Mouse (Mus musculus) hindbrain, embryonic 11.5 days (tissue): ENCODE results near the gene Cpeb4. TPM values are rescaled to one million over a fixed set of nuclear protein-coding genes. Genes with fewer than 3 reads are reported as not detected.

Experiments used
- ATAC-seq: fragments of 200-750 bp; cut with Nextera tagmentation; 2 replicates; pipeline ENCODE4 v1.8.0; 2017; ENCODE audit warnings: mild to moderate bottlenecking, moderate TSS enrichment, moderate library complexity; ENCODE audit not compliant: low FRiP score
- DNase-seq: peaks from one replicate; pipeline ENCODE4 v3.0.0-alpha.2; 2015; ENCODE audit warnings: low spot score
- H3K27ac ChIP-seq: fragments of 300-500 bp; sonication (generic); 2 replicates; pipeline ENCODE4 v1.5.1; 2014; ENCODE audit warnings: mild to moderate bottlenecking, low read depth, low read length
- H3K27me3 ChIP-seq: fragments of 300-500 bp; sonication (generic); 2 replicates; pipeline ENCODE4 v1.6.1; 2014; ENCODE audit warnings: mild to moderate bottlenecking, low read length, moderate library complexity, mixed read lengths; ENCODE audit not compliant: control insufficient read depth, insufficient read depth
- H3K36me3 ChIP-seq: fragments of 300-500 bp; sonication (generic); 2 replicates; pipeline ENCODE4 v1.6.1; 2014; ENCODE audit warnings: mild to moderate bottlenecking, low read length, moderate library complexity, mixed read lengths; ENCODE audit not compliant: control insufficient read depth, insufficient read depth
- H3K4me1 ChIP-seq: fragments of 300-500 bp; sonication (generic); replicated peaks from 2 replicates; pipeline ENCODE4 v1.6.1; 2014; ENCODE audit warnings: low read length, mixed read lengths; ENCODE audit not compliant: control insufficient read depth, insufficient read depth
- H3K4me2 ChIP-seq: fragments of 300-500 bp; sonication (generic); replicated peaks from 2 replicates; pipeline ENCODE4 v1.6.1; 2014; ENCODE audit warnings: mild to moderate bottlenecking, low read depth, low read length
- H3K4me3 ChIP-seq: fragments of 300-500 bp; sonication (generic); 2 replicates; pipeline ENCODE4 v1.5.1; 2014; ENCODE audit warnings: low read depth, low read length
- H3K9ac ChIP-seq: fragments of 300-500 bp; sonication (generic); 2 replicates; pipeline ENCODE4 v1.6.1; 2014; ENCODE audit warnings: low read depth, low read length
- H3K9me3 ChIP-seq: fragments of 300-500 bp; sonication (generic); 2 replicates; pipeline ENCODE4 v1.6.1; 2016; ENCODE audit warnings: low read length; ENCODE audit not compliant: control insufficient read depth
- WGBS: fragments of 180-500 bp; shearing (Covaris S2); extraction: QIAGEN DNeasy Blood & Tissue Kit; methylation state at CpG from one replicate; pipeline ENCODE4 v1.1.7; 2014; 5-methylcytosine and 5-hydroxymethylcytosine counted together
- polyA plus RNA-seq: library from polyadenylated mRNA; unstranded; fragments of >200 nt; fragmentation: Nextera tagmentation; extraction: Ambion mirVana; gene quantifications from 2 replicates; pipeline ENCODE4 v1.2.1, GENCODE M21; 2014

Gene Cpeb4
- polyA plus RNA-seq, 1 experiment from 2014 or later, result 14.3 TPM

DNA sequence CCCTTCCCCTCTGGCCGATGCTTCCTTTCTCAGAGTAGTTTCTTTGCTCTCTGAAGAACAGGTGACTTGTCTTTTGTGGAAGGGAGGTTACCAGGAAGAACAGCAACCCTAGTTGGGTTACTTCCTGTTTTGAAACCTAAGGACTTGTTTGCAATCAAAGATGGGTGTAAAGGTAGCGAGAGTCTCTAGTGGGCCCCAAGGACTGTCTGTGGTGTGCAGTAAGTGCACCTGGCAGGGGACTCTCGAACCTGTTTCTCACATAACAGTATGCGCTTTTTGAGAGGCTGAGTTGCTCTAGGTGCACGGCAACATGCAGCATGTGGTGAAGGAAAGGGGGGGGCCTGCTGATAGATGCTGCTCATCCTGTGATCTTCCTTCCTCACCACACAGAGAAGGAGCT is 40.0 kb upstream of the Cpeb4 start:
- H3K4me2 ChIP-seq, result no peak overlapping the region
- no peaks in the 10 kb centered on the region for H3K27me3 ChIP-seq
- 0 out of 2 replicates have a peak, but pooled peaks cover 3% of the 10 kb centered on the region for H3K4me1 ChIP-seq
- ATAC-seq (no peak), DNase-seq (no peak)
- WGBS, result 88% methylated on average over 5 of the region's 5 CpGs
- H3K9me3 ChIP-seq, result no peaks in the 10 kb centered on the region
- H3K27ac ChIP-seq, result no peak overlapping the region
- no peaks in the 10 kb centered on the region for H3K36me3 ChIP-seq
- H3K4me3 ChIP-seq, result no peak overlapping the region
- H3K9ac ChIP-seq, result no peak overlapping the region

DNA sequence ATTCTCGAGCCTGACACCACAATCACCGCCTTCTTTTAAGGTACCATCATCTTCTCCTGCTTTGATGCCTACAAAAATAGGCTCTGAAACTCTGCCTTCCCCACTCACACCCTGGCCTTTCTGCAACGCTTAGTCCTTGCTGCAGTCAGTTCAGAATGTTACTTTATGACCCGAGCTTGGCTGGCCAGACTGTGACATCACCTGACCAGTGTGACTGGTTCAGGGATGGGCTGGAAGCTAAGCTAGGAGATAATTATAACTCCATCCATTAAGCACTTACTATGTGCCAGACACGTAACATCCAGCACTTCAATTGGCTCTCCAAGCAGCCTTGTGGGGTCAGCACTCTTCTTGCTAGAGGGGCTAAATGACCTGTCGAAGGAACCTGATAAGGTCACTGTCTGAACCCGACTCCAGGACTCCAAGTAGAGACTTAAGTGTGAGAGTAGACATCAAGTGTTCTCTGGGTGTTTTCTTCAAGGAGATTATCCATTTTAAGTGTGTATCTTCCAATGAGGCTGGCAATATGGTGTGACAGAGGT is 39.5 kb upstream of the Cpeb4 start:
- 91% methylated on average over 7 of the region's 7 CpGs for WGBS
- H3K4me2 ChIP-seq, result no peak overlapping the region
- H3K4me1 ChIP-seq, result 0 out of 2 replicates have a peak, but pooled peaks cover 3% of the 10 kb centered on the region
- H3K4me3 ChIP-seq, result no peak overlapping the region
- H3K27ac ChIP-seq, result no peak overlapping the region
- H3K9ac ChIP-seq, result no peak overlapping the region
- DNase-seq, result no peak
- no peaks in the 10 kb centered on the region for H3K9me3 ChIP-seq
- H3K36me3 ChIP-seq, result no peaks in the 10 kb centered on the region
- no peak for ATAC-seq
- no peaks in the 10 kb centered on the region for H3K27me3 ChIP-seq

DNA sequence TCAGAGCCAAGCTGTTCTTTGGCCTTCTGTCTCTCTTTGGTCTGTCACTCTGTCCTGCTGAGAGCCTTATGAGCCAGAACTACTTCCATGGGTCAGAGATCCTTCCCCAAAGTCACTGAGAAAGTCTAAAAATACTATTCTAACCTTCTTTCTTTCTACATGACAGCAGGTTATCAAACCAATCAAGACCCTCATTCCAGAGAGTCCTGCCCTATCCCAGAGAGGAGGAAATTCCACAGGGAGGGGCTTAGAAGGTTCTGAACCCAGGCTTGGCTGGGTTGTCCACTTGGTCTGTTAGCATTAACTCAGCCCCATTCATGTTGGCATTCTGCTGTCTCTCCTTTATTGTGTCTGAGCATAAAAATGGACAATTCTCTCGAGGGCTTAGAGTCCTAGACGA is 38.5 kb upstream of the Cpeb4 start:
- ATAC-seq (no peak), DNase-seq (no peak)
- WGBS, result 53% methylated on average over 2 of the region's 2 CpGs
- H3K4me3 ChIP-seq, result no peak overlapping the region
- H3K27ac ChIP-seq, result no peak overlapping the region
- H3K9ac ChIP-seq, result no peak overlapping the region
- H3K4me1 ChIP-seq, result peaks cover 3% of the 10 kb centered on the region; the same call in 1 of the 2 replicates
- no peaks in the 10 kb centered on the region for H3K36me3 ChIP-seq
- no peaks in the 10 kb centered on the region for H3K27me3 ChIP-seq
- H3K9me3 ChIP-seq, result no peaks in the 10 kb centered on the region
- H3K4me2 ChIP-seq, result no peak overlapping the region

DNA sequence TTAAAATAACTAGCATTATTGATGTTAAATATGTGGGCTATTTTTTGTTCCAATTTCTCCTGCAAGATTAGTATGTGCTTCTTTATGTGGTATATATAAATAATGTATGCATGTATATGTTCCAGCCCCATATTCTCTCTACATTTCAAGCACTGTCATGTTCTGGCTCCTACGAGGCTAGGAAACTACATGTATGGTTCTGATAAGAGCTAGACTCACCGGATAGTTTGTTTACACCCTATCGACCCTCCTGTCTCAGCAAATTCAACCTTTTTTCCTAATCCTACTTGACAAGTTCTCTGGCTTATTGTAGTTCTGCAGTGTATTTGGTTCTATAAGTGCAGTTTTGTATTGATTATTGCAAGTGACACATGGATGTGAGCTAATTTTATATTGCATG is 36.7 kb upstream of the Cpeb4 start:
- ATAC-seq, result no peak
- H3K4me2 ChIP-seq, result no peak overlapping the region
- H3K4me1 ChIP-seq, result peaks cover 3% of the 10 kb centered on the region; the same call in 1 of the 2 replicates
- 90% methylated on average over 3 of the region's 3 CpGs for WGBS
- H3K27ac ChIP-seq, result no peak overlapping the region
- no peaks in the 10 kb centered on the region for H3K27me3 ChIP-seq
- H3K9me3 ChIP-seq, result no peaks in the 10 kb centered on the region
- no peak overlapping the region for H3K9ac ChIP-seq
- H3K4me3 ChIP-seq, result no peak overlapping the region
- H3K36me3 ChIP-seq, result no peaks in the 10 kb centered on the region
- DNase-seq, result no peak

- WGBS, result 86% methylated on average over 3 of the region's 3 CpGs
- no peaks in the 10 kb centered on the region for H3K36me3 ChIP-seq
- no peaks in the 10 kb centered on the region for H3K9me3 ChIP-seq
- no peaks in the 10 kb centered on the region; the same call in 1 of the 2 replicates for H3K4me1 ChIP-seq
- H3K4me2 ChIP-seq, result no peak overlapping the region
- no peak overlapping the region for H3K27ac ChIP-seq
- H3K4me3 ChIP-seq, result no peak overlapping the region
- no peak for DNase-seq
- H3K9ac ChIP-seq, result no peak overlapping the region
- no peak for ATAC-seq
- H3K27me3 ChIP-seq, result no peaks in the 10 kb centered on the region
Observed at GRCm38 (mm10) chr11:31837243-31837642, 34.8 kb upstream of the Cpeb4 start.

DNA sequence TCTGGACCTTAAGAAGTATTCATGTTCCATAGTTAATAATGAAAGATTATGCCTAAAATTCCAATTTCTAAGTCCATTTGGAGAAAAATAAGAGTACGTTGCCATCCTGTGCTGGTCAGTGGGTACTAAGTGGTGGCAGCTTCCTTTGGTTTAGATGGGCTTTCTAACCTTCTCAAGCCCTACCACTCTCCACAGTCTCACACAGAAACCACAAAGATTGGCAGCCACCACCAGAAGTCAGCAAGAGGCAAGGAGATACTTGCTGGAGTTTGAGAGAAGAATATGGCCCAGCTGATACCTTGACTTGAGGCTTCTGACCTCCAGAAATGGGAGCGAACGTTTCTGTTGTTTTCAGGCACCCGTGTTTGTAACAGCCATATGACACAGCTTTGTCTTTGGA is 34.3 kb upstream of the Cpeb4 start:
- H3K4me1 ChIP-seq, result no peaks in the 10 kb centered on the region; the same call in 1 of the 2 replicates
- H3K36me3 ChIP-seq, result no peaks in the 10 kb centered on the region
- no peak overlapping the region for H3K9ac ChIP-seq
- DNase-seq (no peak), ATAC-seq (no peak)
- no peak overlapping the region for H3K4me2 ChIP-seq
- H3K27ac ChIP-seq, result no peak overlapping the region
- no peak overlapping the region for H3K4me3 ChIP-seq
- WGBS, result 96% methylated on average over 4 of the region's 4 CpGs
- no peaks in the 10 kb centered on the region for H3K9me3 ChIP-seq
- H3K27me3 ChIP-seq, result no peaks in the 10 kb centered on the region

DNA sequence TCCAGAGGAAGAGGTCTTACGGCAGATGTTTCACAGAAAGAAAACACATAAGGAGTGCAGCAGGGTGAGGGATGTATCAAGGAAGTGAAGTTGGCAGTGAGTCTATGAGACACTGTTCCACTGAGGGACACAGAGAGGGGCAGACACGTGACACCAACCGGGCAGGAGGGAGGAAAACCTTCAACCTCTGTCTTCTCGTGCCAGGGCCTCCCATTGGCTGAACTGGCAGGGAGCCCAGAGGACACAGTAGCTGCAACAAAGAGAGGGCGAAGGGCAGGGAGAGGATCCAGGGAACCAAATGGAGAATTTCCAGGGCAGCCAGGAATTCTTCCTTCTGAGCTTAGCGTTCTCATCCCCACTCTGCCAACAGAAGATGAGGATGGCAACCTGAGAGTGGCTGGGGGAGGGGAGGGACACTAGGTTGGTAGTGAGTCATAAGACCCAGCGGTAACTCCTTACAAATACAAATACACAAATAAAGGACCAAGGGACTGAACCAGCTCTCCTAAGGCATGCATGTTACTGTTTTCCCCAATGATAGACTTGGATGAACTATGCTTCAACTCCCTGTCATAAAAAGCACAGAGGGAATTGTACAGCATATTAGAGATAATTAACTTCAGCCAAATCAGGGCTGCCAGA is 33.4 kb upstream of the Cpeb4 start:
- DNase-seq, result no peak
- H3K9ac ChIP-seq, result no peak overlapping the region
- H3K9me3 ChIP-seq, result no peaks in the 10 kb centered on the region
- no peaks in the 10 kb centered on the region for H3K27me3 ChIP-seq
- no peak for ATAC-seq
- H3K4me1 ChIP-seq, result no peaks in the 10 kb centered on the region; the same call in 1 of the 2 replicates
- H3K4me2 ChIP-seq, result no peak overlapping the region
- WGBS, result 54% methylated on average over 7 of the region's 7 CpGs
- H3K27ac ChIP-seq, result 0 out of 2 replicates have a peak overlapping the region, but pooled peaks have one; percentile 51
- H3K4me3 ChIP-seq, result no peak overlapping the region
- no peaks in the 10 kb centered on the region for H3K36me3 ChIP-seq

GRCm38 (mm10) chr11:31839084-31839460 is 32.9 kb upstream of the Cpeb4 start:
- H3K27ac ChIP-seq, result peak overlapping the region; percentile 51; the same call in 1 of the 2 replicates
- H3K4me2 ChIP-seq, result no peak overlapping the region
- H3K9me3 ChIP-seq, result no peaks in the 10 kb centered on the region
- no peak overlapping the region for H3K4me3 ChIP-seq
- H3K36me3 ChIP-seq, result no peaks in the 10 kb centered on the region
- ATAC-seq (no peak), DNase-seq (peak; percentile 20)
- no peaks in the 10 kb centered on the region for H3K27me3 ChIP-seq
- H3K9ac ChIP-seq, result no peak overlapping the region
- H3K4me1 ChIP-seq, result no peaks in the 10 kb centered on the region; the same call in 1 of the 2 replicates
- 56% methylated on average over 6 of the region's 6 CpGs for WGBS
